Comparison of ENCODE assay signal across 10 mouse cellular contexts in genomic region chr5:33297164-33297563, GRCm38 (mm10). TPM values are rescaled to one million over a fixed set of nuclear protein-coding genes. Genes with fewer than 3 reads are reported as not detected.
DNase-seq lines count a peak whose midpoint lies in the region; ATAC-seq and TF ChIP-seq lines count a peak whose summit lies in the region.
"Had no signal": no experiment of that assay in that cellular context is flagged by ENCODE, and none has a peak within 500 bp of the region (broad histone marks: within the 10 kb centered on the region; RNA-seq: fewer than 3 reads in every experiment).

No protein-coding gene starts in this region.

- TF ChIP-seq CTCF in forebrain, postnatal 0 days (IDR thresholded peaks at IDR 0.05; ENCODE audit: low read depth) = peak; percentile 45

- H3K27ac ChIP-seq in forebrain, postnatal 0 days (ENCODE audit: low read depth, low read length) = no peak overlapping the region
- no peak overlapping the region for H3K27ac ChIP-seq in forebrain, embryonic 10.5 days
- no peak overlapping the region for H3K27ac ChIP-seq in midbrain, embryonic 10.5 days (replicated peaks)
- H3K27ac ChIP-seq in midbrain, embryonic 16.5 days (ENCODE audit: low read length) = no peak overlapping the region

- H3K4me3 ChIP-seq in forebrain, postnatal 0 days (ENCODE audit: low read depth, low read length) = no peak overlapping the region
- no peak overlapping the region for H3K4me3 ChIP-seq in forebrain, embryonic 10.5 days
- H3K4me3 ChIP-seq in midbrain, embryonic 10.5 days = no peak overlapping the region
- no peak overlapping the region for H3K4me3 ChIP-seq in midbrain, embryonic 16.5 days (ENCODE audit: low read depth, low read length)
- H3K4me3 ChIP-seq: myocyte had no signal

- no peaks in the 10 kb centered on the region for H3K9me3 ChIP-seq in forebrain, postnatal 0 days (ENCODE audit: low read length)
- H3K9me3 ChIP-seq in forebrain, embryonic 10.5 days = no peaks in the 10 kb centered on the region
- no peaks in the 10 kb centered on the region for H3K9me3 ChIP-seq in midbrain, embryonic 10.5 days (replicated peaks)
- no peaks in the 10 kb centered on the region for H3K9me3 ChIP-seq in midbrain, embryonic 16.5 days (replicated peaks; ENCODE audit: control insufficient read depth, low read length, poor library complexity, severe bottlenecking)

- no peaks in the 10 kb centered on the region for H3K27me3 ChIP-seq in forebrain, postnatal 0 days (ENCODE audit: insufficient read depth, low read length)
- H3K27me3 ChIP-seq in forebrain, embryonic 10.5 days (ENCODE audit: poor library complexity, severe bottlenecking) = no peaks in the 10 kb centered on the region
- H3K27me3 ChIP-seq in midbrain, embryonic 10.5 days (ENCODE audit: low read depth, poor library complexity, severe bottlenecking) = peaks cover 4% of the 10 kb centered on the region; the same call in 1 of the 2 replicates
- no peaks in the 10 kb centered on the region for H3K27me3 ChIP-seq in midbrain, embryonic 16.5 days (ENCODE audit: control insufficient read depth, insufficient read depth, low read depth, low read length)

- ATAC-seq in forebrain, postnatal 0 days = no peak
- no peak for ATAC-seq in inflammation-experienced regulatory T-cells, adult 6 months
- ATAC-seq in midbrain, embryonic 16.5 days = no peak

- 72% methylated on average over 6 of the region's 6 CpGs for WGBS in forebrain, postnatal 0 days
- 72% methylated on average over 6 of the region's 6 CpGs for WGBS in forebrain, embryonic 10.5 days
- 76% methylated on average over 6 of the region's 6 CpGs for WGBS in midbrain, embryonic 10.5 days
- WGBS in midbrain, embryonic 16.5 days = 72% methylated on average over 6 of the region's 6 CpGs

- DNase-seq in forebrain, postnatal 0 days = no peak
- no peak for DNase-seq in forebrain, embryonic 10.5 days (ENCODE audit: extremely low spot score, low spot score)
- peak; percentile 31 for DNase-seq in thymus, postnatal 4 days
- no peak for DNase-seq in thymus, postnatal 36 days
- peak; percentile 36 for DNase-seq in kidney, postnatal 14 days
- no peak for DNase-seq in midbrain, embryonic 10.5 days (ENCODE audit: low spot score)
- DNase-seq: gastrocnemius, postnatal 25 days had no signal

- H3K9ac ChIP-seq in forebrain, postnatal 0 days = no peak overlapping the region
- H3K9ac ChIP-seq in midbrain, embryonic 16.5 days (ENCODE audit: low read depth, low read length) = no peak overlapping the region

- no peaks in the 10 kb centered on the region for H3K36me3 ChIP-seq in forebrain, postnatal 0 days (ENCODE audit: insufficient read depth)
- H3K36me3 ChIP-seq in forebrain, embryonic 10.5 days (replicated peaks) = no peaks in the 10 kb centered on the region
- H3K36me3 ChIP-seq in midbrain, embryonic 10.5 days = no peaks in the 10 kb centered on the region
- H3K36me3 ChIP-seq in midbrain, embryonic 16.5 days (ENCODE audit: control insufficient read depth, insufficient read depth, low read length) = no peaks in the 10 kb centered on the region

- H3K4me2 ChIP-seq in forebrain, postnatal 0 days (ENCODE audit: low read depth) = no peak overlapping the region
- H3K4me2 ChIP-seq in midbrain, embryonic 16.5 days (ENCODE audit: low read length) = no peak overlapping the region

- no peaks in the 10 kb centered on the region for H3K4me1 ChIP-seq in forebrain, postnatal 0 days (ENCODE audit: insufficient read depth)
- peaks cover 9% of the 10 kb centered on the region for H3K4me1 ChIP-seq in forebrain, embryonic 10.5 days
- H3K4me1 ChIP-seq in midbrain, embryonic 10.5 days = peaks cover 3% of the 10 kb centered on the region
- H3K4me1 ChIP-seq in midbrain, embryonic 16.5 days (ENCODE audit: control insufficient read depth, insufficient read depth, low read length) = peaks cover 3% of the 10 kb centered on the region; the same call in 1 of the 2 replicates

RNA-seq across cellular contexts. Expression of gene Ctbp1, which starts 22.4 kb away (rescaled TPM):
- 417 and 478 TPM in 2 replicates for total RNA-seq in forebrain, postnatal 0 days (2014; rRNA removed)
- 350 and 388 TPM in 2 replicates for polyA plus RNA-seq in forebrain, postnatal 0 days (2015; fragmentation: Nextera tagmentation; extraction: Ambion mirVana)
- polyA plus RNA-seq in forebrain, embryonic 10.5 days (2016; fragmentation: Nextera tagmentation; extraction: Ambion mirVana) = 454 and 466 TPM in 2 replicates
- polyA plus RNA-seq in inflammation-experienced regulatory T-cells, adult 6 months (2017; shearing (Covaris generic)) = 10 to 100 TPM; 24.0 to 31.4 (median 28.0) TPM
- polyA plus RNA-seq in midbrain, embryonic 10.5 days (2016; fragmentation: Nextera tagmentation; extraction: Ambion mirVana) = 484 and 530 TPM in 2 replicates
- 441 and 480 TPM in 2 replicates for polyA plus RNA-seq in midbrain, embryonic 16.5 days (2015; fragmentation: Nextera tagmentation; extraction: Ambion mirVana)

RNA-seq across cellular contexts. Expression of gene Maea, which starts 38.1 kb away (rescaled TPM):
- 119 and 124 TPM in 2 replicates for total RNA-seq in forebrain, postnatal 0 days (2014; rRNA removed)
- polyA plus RNA-seq in forebrain, postnatal 0 days (2015; fragmentation: Nextera tagmentation; extraction: Ambion mirVana) = 90.2 and 101 TPM in 2 replicates
- 151 and 157 TPM in 2 replicates for polyA plus RNA-seq in forebrain, embryonic 10.5 days (2016; fragmentation: Nextera tagmentation; extraction: Ambion mirVana)
- polyA plus RNA-seq in inflammation-experienced regulatory T-cells, adult 6 months (2017; shearing (Covaris generic)) = 10 to 100 TPM; 64.2 to 91.0 (median 77.0) TPM
- polyA plus RNA-seq in midbrain, embryonic 10.5 days (2016; fragmentation: Nextera tagmentation; extraction: Ambion mirVana) = 177 and 182 TPM in 2 replicates
- polyA plus RNA-seq in midbrain, embryonic 16.5 days (2015; fragmentation: Nextera tagmentation; extraction: Ambion mirVana) = 142 and 143 TPM in 2 replicates

Comparison
In these comparisons a context has a peak if more than half of its experiments do, and no peak if none do; other contexts are left out.
1. DNase-seq: peak in thymus, postnatal 4 days (single experiment) and kidney, postnatal 14 days (single experiment); none in forebrain, postnatal 0 days (single experiment), forebrain, embryonic 10.5 days (single experiment), thymus, postnatal 36 days (0 of 2) and midbrain, embryonic 10.5 days (single experiment).
2. RNA of gene Ctbp1, which starts 22.4 kb away (polyA plus RNA-seq): 484 to 530 TPM in midbrain, embryonic 10.5 days, 454 to 466 TPM in forebrain, embryonic 10.5 days, 441 to 480 TPM in midbrain, embryonic 16.5 days and 350 to 388 TPM in forebrain, postnatal 0 days; 24.0 to 31.4 TPM in inflammation-experienced regulatory T-cells, adult 6 months; every median in the first group is over 10 times any median in the second.